Mouse (Mus musculus) embryonic stem cell, embryonic (primary cell): ENCODE measurements around the gene Taf1a.
"Not testable (repeated sequence)": the region's sequence is repeated elsewhere in the genome, so short reads cannot be mapped to it uniquely, and the experiment has no call there.

Experiments
- CTCF ChIA-PET, 4 experiments: fragments of 300-600 bp in 2 of 4; fragments of 350-600 bp in 2 of 4; sonication (Branson Sonifier 250); formaldehyde crosslinking; loops; one replicate each; lab custom pipeline; 2022; ENCODE audit warnings: inconsistent platforms in 2 of 4; lab: Charles Lee
- POLR2A ChIA-PET, 4 experiments: fragments of 300-600 bp in 2 of 4; fragments of 350-600 bp in 2 of 4; sonication (Branson Sonifier 250); formaldehyde crosslinking; loops; one replicate each; lab custom pipeline; 2022; ENCODE audit warnings: antibody characterized with exemption in 4 of 4, inconsistent platforms in 1 of 4; lab: Charles Lee

The Taf1a gene

DNA sequence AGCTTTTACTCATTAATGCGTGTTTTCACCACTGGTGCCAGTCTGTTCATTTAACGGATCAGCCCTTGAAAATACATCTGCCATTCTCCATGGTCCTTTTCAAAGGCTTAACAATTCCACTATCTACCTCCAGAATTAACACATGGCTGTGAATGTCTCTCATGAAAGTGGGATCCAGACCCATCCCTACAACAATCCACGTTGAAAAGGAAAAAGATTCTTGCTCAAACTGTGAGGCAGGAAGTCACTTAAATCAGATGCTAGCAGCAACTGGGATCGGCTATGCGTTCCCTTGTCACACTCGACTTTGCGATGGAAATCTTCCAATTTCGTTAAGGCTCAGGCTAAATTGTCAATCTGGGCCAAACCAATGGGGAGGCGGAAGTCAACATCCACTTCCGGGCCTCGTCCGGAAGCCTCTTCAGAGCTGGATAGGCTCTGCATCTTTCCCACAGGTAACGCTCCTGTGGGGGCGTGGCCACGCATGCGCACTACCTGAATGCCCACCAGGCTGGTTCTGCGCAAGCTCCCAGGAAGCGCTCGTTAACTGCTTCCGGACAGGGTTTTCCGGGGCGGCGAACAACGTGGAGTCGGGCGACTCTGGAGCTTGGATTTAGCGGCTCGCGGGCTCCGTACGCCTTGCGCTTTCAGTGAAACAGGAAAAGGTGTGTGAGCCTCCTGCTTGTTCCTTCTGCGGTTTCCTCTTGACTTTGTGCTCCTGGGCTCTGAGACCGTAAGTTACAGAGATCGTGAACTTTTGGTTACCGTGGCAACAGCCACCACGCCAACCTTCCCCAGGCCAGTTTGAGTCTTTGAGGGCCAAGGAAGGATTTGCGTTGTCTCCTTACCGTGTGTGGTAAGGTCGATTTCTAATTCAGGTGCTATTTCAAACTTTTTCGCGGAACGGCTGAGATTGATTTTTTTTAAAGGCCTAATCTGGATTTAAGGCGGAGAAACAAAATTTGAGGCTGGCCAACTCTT, at the start of gene Taf1a:
TSS of gene Taf1a (plus strand) at position 556 of the 981 bp plus-strand sequence.
- CTCF ChIA-PET: interaction anchor here in 2 of 4 experiments (0.5 to 1.2 kb wide), 5 partner anchors 35 to 1471 kb away, joined by 3 to 4 read pairs (median 3); no protein-coding TSS in a partner anchor
- POLR2A ChIA-PET: interaction anchor here in 3 of 4 experiments (0.7 to 2.9 kb wide), 20 partner anchors 8 to 293 kb away, joined by 3 to 12 read pairs (median 4); partner anchors contain the start of genes Aida (in 1 of the 3), Brox (in 1 of the 3) and Mia3 (in 1 of the 3)

DNA sequence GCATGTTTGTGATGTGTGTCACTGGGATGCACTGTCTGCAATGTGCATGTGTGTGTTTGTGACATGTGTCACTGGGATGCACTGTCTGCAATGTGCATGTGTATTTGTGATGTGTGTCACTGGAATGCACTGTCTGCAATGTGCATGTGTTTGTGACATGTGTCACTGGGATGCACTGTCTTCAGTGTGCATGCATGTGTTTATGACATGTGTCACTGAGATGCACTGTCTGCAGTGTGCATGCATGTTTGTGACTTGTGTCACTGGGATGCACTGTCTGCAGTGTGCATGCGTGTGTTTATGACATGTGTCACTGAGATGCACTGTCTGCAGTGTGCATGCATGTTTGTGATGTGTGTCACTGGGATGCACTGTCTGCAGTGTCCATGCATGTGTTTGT, 45.9 kb upstream of the Taf1a start:
- CTCF ChIA-PET, POLR2A ChIA-PET: not testable (repeated sequence)

DNA sequence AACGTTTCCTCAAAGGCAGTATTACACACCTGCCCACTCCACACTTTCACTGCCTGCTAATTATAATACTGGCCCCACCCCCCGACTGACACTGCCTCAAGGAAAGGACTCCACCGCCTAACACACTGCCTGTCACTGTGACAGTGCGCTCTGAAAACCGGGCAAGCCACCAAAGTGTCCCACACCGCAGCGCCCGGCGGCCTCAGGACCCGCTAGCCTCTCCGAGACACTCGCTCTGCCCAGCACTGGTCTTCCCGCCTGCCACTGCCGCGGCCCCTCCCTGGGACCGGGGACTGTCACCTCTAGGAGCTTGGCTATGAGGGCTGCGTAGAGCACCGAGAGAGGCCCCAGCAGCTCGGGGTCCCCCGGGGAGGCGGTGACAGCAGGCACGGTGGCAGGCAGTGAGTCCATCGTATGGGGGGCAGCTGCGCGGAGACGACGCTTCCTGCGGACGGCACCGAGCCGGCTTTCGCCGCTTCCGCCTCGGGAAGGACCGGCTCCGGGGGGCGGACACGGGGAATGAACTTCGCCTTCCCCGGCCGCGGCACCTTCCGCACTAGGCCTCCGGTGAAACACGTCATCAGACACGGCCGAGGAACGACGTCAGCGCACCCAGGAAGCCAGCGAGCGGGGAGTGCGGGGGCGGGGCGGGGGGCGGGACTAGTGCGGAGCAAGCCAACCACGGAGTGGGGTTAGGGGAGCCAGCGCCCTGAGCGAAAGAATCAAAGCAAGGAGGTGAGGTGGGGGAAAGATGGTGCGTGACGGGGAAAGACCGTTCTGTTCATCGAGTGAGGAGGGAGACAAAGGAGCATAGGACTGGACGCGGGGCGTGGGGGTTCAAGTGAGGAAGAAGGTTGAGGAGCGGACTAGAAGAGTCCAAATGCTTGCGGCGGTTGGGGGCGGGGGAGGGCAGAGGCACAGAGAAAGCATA, 43.6 kb upstream of the Taf1a start:
- ChIA-PET POLR2A (interaction anchor here in 2 of 4 experiments (0.6 to 2.1 kb wide), 11 partner anchors 8 to 250 kb away, joined by 3 to 10 read pairs (median 4); partner anchors contain the start of genes Aida (in 2 of the 2), Brox (in 2 of the 2) and Taf1a (in 1 of the 2)), CTCF (interaction anchor here in 2 of 4 experiments (0.6 to 0.9 kb wide), 2 partner anchors 29 to 83 kb away, joined by 3 read pairs; no protein-coding TSS in a partner anchor)

DNA sequence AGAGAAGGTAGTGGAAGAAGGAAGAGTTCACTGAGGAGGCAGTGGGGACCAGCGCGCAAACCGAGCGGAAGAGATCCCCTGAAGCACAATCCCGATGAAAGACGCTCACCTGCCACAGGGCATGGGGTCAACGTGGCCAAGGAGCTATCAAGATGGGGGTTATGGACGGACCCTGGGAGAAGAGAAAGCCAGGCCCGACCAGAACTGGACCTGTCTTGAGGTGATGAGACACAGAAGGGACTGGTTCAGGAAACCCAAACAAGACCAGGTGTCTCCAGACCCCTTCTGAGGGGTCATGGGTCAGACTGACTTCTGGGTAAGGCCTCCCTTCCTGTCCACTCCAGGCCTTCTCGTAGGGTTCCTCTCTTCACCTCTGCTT, 43.0 kb upstream of the Taf1a start:
- CTCF ChIA-PET: interaction anchor here in 1 of 4 experiments (0.6 kb wide), 1 partner anchor 83 kb away, joined by 3 read pairs; no protein-coding TSS in a partner anchor
- POLR2A ChIA-PET: interaction anchor here in 1 of 4 experiments (0.9 to 2.1 kb wide), 3 partner anchors 14 to 49 kb away, joined by 3 to 6 read pairs (median 3); partner anchors contain the start of genes Aida, Brox and Taf1a

DNA sequence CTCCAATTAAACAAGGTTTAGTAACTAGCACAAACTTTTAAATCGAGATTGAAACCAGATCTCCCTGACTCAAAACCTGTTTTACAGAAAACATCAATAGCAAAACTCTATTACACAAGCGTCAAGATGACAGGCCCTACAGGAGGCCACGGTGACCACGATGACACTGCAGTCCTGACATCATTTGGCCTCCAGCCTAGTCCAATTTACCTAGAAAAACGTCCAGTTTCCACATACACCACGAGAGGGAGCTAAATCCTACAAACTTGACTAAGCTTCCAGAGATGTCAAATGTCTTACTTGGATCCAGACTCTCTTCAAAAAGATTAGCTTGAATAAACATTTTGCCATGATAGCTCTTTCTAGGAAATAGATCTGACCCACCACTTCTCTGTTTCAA, 38.9 kb upstream of the Taf1a start:
- ChIA-PET POLR2A (interaction anchor here in 2 of 4 experiments (0.6 to 1.7 kb wide), 13 partner anchors 9 to 255 kb away, joined by 3 to 6 read pairs (median 4); partner anchors contain the start of gene Taf1a (in 2 of the 2)), CTCF (interaction anchor here (0.6 to 1.4 kb wide), 26 partner anchors 9 to 427 kb away, joined by 3 to 11 read pairs (median 4); partner anchors contain the start of genes Brox (in 1 of the 4), Mia3 (in 1 of the 4) and Taf1a (in 1 of the 4))

DNA sequence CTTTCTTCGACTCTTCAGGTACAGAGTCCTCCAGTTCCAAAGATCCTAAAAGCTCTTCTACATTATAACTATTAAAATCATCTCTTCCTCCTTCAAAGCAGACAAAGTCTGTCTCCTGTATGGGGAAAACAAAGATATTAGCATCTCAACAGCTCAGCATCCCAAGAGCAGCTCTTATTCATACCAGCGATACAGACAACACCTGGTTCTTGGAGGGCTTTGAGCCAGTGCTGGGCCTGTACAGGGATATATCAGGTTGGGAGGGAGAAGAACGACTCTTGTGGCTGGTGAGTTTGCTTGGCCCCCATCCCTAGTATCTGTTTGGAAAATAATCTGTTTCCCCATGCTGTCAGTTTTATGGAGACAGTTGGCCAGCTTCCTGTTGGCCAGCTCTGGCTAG, 29.9 kb upstream of the Taf1a start:
- CTCF ChIA-PET: interaction anchor here in 2 of 4 experiments (0.8 to 1.1 kb wide), 3 partner anchors 9 to 32 kb away, joined by 3 to 5 read pairs (median 4); no protein-coding TSS in a partner anchor
- POLR2A ChIA-PET: interaction anchor here in 2 of 4 experiments (0.8 to 1.8 kb wide), 5 partner anchors 9 to 62 kb away, joined by 3 to 5 read pairs (median 3); no protein-coding TSS in a partner anchor

DNA sequence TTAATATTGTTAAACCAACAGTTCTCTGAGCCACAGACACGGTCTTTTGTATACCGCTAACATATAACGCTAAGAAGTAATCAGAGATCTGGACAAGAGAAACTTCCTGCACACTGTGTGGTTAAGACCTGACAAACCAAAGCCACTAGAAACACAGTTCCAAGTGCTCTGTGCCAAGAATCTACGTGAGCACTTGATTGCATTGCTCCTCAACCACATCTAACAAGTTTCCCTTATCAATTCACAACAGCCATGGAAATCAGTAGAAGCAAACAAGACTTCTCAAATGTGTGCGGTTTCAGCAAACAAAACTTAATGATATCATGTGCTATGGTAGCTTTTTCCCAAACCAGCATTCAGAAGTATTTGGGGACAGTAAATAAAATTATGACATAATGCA, 26.5 kb upstream of the Taf1a start:
- POLR2A ChIA-PET: interaction anchor here in 1 of 4 experiments (0.9 to 2.0 kb wide), 2 partner anchors 29 to 48 kb away, joined by 3 to 4 read pairs; no protein-coding TSS in a partner anchor
- CTCF ChIA-PET: no interaction called here

DNA sequence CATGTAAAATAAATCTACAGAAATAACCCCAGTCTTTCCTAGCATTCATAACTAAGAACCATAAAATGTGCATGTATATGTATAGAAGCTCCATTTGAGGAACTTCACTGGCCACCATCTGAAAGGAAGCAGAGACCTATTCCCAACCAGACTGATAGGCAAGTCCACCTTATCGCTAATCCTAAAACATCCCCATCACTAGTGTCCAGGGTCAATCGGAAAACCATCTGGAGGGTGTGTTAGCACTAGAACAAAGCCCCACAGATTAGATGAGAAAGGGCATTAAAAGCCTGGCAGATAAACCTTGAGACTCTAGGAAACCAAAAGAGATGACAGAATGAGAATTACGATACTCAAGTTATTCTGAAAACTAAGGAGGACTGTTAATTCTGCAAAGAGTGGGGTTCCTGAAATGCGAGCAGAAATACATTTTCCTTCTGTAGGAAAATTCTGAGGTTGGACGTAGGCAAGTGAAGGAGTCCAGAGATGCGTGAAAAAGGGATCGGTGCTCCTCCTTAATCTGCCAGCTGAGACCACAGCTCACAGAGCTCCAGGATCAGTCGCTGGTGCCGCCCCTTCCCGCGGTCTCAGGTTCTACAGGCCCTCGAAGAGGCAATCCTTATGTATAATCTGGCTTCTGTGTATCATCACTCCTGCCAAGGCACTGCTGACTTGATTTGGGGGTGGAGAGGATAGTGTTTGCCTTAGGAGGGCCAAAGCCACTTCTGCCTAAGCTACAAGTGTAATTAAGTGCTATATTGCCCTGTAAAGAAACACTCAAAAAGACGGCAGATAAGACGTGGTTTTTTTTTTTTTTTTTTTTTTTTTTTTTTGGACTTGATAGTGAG, 25.8 kb upstream of the Taf1a start:
- CTCF ChIA-PET: no interaction called here
- POLR2A ChIA-PET: interaction anchor here in 3 of 4 experiments (0.6 to 2.0 kb wide), 5 partner anchors 29 to 404 kb away, joined by 3 to 7 read pairs (median 4); no protein-coding TSS in a partner anchor

DNA sequence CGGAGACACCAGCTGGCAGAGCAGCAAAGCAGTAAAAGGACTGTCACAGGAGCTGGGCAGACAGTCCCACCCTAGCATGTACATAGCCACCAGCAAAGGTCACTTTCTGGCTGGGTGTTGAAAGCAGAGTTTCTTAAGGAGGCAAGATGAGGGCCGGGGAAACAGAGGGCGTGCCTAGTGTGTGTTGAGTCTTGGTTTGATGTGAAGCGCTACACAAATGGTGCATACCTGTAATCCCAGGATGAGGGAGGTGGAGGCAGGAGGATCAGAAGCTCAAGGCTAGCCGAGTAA, 25.3 kb upstream of the Taf1a start:
- POLR2A ChIA-PET: interaction anchor here in 3 of 4 experiments (0.6 to 2.0 kb wide), 4 partner anchors 47 to 404 kb away, joined by 3 to 7 read pairs (median 4); no protein-coding TSS in a partner anchor

DNA sequence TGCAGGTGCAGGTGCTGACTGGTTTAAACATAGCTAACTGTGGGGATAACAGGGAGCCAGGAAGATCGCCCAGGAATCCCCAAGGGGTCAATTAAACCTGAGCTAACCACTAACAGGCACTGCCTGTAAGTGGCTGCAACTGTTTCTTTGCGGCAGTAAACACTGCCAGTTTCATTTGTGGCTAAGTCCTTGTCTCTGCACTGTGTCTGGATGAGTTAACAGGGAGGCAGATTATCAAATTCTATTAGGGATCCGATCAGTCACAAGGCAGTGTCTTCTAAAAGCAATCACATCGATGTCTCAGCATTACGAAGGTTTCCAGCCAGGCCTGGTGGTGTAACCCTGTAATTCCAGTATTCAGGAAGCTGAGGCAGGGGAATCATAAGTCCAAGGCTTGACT, 22.4 kb upstream of the Taf1a start:
- CTCF ChIA-PET: interaction anchor here in 3 of 4 experiments (0.6 to 1.3 kb wide), 3 partner anchors 16 to 941 kb away, joined by 3 to 7 read pairs (median 4); no protein-coding TSS in a partner anchor
- POLR2A ChIA-PET: interaction anchor here in 1 of 4 experiments (1.0 to 1.2 kb wide), 3 partner anchors 16 to 69 kb away, joined by 3 to 6 read pairs (median 4); partner anchors contain the start of gene Brox

More for the DNA sequence above, 25.3 kb upstream of the Taf1a start:
- CTCF ChIA-PET: no interaction called here

DNA sequence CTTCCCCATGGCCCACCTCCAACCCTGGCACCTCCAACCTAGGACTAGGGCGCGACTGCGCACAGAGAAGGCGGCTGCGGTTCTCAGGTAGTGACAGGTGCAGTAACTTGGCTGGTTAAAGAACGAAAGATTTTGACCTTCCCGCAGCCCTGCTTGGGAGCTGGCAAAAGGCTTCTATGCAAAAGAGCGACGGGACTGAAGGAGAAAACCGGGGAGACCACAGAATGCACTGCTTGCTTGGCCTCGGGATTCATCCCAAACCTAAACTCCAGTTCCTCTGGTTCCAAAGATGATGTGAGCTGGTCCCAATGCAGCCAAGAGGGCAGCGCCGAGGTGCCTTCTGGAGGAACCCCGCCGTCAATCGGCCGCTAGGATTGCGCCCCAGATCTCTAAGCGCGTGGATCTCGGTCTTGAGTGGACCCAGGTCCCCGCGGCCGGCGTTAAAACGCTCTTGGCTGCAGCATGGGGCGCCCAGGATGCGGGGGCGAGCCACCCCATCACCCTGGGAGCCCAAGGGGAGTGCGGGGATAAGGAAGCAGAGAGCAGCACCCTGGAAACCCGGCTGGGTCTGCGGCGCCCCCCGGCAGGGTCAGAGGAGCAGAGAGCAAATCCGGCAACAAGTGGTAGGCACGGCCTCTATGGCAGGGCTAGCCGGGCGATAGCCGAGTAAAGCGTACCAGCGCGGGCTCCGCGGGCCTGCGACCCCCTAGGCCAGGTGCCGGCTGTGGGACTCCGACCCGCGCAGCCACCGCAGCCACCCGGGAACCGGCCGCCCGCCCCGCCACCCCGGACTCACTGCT, 20.0 kb upstream of the Taf1a start:
- CTCF ChIA-PET: interaction anchor here in 2 of 4 experiments (0.5 to 1.8 kb wide), 3 partner anchors 11 to 142 kb away, joined by 3 to 4 read pairs (median 3); no protein-coding TSS in a partner anchor
- POLR2A ChIA-PET: interaction anchor here in 2 of 4 experiments (1.0 to 1.9 kb wide), 6 partner anchors 8 to 30 kb away, joined by 3 to 5 read pairs (median 4); partner anchors contain the start of gene Taf1a (in 1 of the 2)

DNA sequence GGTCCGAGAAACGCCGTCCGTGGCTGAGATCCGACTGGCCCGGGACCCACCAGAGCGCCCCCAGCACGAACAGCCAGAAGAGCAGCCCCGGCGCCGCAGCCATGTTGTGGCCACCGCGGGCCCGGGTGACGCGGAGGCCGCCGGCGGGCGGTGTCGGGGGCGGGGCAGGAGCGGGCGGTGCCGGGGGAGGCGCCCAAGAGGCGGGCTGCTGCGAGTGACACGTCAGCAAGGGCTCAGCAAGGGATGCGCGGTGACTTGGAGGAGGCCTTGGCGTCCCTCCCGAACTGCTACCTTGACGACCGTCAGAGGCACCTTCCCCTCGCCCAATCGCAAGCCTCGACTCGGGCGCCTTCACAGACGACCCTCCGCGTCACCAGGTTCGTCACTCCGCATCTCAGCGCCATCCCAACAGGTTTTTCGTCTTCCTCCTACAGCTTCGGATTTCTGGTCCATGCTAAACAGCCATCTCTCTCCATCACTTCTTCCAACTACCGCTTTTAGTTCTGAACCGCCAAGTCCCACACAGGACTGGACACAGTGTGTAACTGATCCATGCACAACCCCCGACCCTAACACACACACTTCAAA, 19.3 kb upstream of the Taf1a start, which contains the start of gene Mia3:
TSS of gene Mia3 (minus strand) at position 127 of the 588 bp plus-strand sequence.
- CTCF ChIA-PET: interaction anchor here in 2 of 4 experiments (0.8 to 1.8 kb wide), 3 partner anchors 12 to 20 kb away, joined by 3 to 4 read pairs (median 4); no protein-coding TSS in a partner anchor

DNA sequence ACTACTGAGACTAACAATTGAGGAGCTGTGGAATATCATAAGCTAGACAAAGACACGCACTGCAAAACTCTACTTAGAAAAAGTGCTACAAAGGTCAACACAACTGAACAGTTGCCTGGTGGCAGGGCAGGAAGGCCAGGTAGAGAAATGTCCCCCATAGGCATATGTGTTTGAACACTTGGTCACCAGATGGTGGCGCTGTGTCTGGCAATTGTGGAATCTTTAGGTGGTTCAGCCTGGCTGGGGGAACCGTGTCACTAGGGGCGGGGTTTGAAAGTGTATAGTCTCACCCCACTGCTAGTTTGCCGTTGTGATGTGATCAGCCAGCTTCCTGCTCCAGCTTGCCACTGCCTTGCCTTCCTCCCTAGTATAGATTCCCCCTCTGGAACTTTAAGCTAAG, 14.1 kb upstream of the Taf1a start:
- POLR2A ChIA-PET: no interaction called here
- CTCF ChIA-PET: interaction anchor here in 2 of 4 experiments (0.6 to 0.7 kb wide), 2 partner anchors 25 to 543 kb away, joined by 3 to 5 read pairs; no protein-coding TSS in a partner anchor

More for the DNA sequence above, 19.3 kb upstream of the Taf1a start, which contains the start of gene Mia3:
- POLR2A ChIA-PET: interaction anchor here in 2 of 4 experiments (0.8 to 1.9 kb wide), 8 partner anchors 9 to 72 kb away, joined by 3 to 6 read pairs (median 3); partner anchors contain the start of genes Brox (in 1 of the 2) and Taf1a (in 1 of the 2)

DNA sequence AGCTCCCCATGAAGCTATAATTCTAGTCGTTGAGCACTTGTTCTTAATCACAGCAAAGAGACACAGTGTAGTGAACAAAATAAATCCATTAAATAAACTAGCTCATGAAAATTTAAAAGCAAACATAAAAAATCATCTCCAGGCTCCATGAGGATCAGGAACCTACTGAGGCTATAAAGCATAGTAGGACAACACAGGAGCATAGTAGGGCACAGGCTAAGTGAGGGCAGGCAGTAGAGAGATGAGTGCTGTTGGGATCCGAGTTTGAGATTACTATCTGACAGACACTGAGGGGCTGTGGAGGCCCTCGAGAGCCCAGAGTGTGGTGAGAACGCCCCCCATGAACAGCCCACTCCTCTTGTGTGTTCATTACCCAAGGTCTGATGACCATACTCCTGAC, 11.7 kb upstream of the Taf1a start:
- CTCF ChIA-PET: no interaction called here

More for the DNA sequence above, 11.7 kb upstream of the Taf1a start:
- POLR2A ChIA-PET: interaction anchor here in 1 of 4 experiments (2.3 kb wide), 1 partner anchor 11 kb away, joined by 12 read pairs; the partner anchor contains the start of gene Taf1a
